ENCODE assay signal across 18 mouse cellular contexts in the genomic region with DNA sequence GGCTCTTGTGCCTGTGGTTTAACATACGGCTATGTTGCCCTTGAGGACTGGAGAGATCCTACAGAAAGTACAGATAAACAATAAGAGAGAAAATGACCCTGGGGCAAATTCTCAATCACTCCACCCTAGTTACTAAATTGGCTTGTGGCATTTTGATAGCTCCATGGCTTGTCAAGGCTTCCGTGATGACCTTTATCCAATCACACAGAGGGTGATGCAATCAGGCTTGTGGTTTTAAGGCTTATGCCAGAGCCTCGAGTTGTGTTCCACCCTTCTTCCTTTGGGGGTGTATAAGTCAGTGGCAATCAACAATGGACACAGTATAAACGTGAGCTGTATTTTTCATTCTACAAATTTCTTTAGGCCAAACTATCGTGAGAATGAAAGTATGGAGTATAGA.
DNase-seq lines count a peak whose midpoint lies in the region; ATAC-seq and TF ChIP-seq lines count a peak whose summit lies in the region.
"Had no signal": no experiment of that assay in that cellular context is flagged by ENCODE, and none has a peak within 500 bp of the region (broad histone marks: within the 10 kb centered on the region; RNA-seq: fewer than 3 reads in every experiment).

No protein-coding gene starts in this region.

- ATAC-seq in G1E (ENCODE audit: extremely low read depth, insufficient number of reproducible peaks, low FRiP score, poor library complexity, severe bottlenecking) = peak; percentile 78
- ATAC-seq in megakaryocyte, adult 5-6 weeks (ENCODE audit: poor library complexity, severe bottlenecking) = peak; percentile 51; the same call in 1 of the 2 replicates
- no peak for ATAC-seq in hindbrain, embryonic 12.5 days (ENCODE audit: low FRiP score)
- ATAC-seq: forebrain, embryonic 14.5 days; inflammation-experienced regulatory T-cells, adult 6 months; midbrain, embryonic 16.5 days had no signal

- no peaks in the 10 kb centered on the region for H3K9me3 ChIP-seq in G1E (replicated peaks)
- H3K9me3 ChIP-seq in hindbrain, embryonic 12.5 days (replicated peaks) = no peaks in the 10 kb centered on the region
- H3K9me3 ChIP-seq: embryonic facial prominence, embryonic 12.5 days; neural tube, embryonic 15.5 days had no signal

- H3K4me1 ChIP-seq in G1E (ENCODE audit: insufficient read depth, low read depth, low read length) = no peaks in the 10 kb centered on the region; the same call in 1 of the 2 replicates
- no peaks in the 10 kb centered on the region for H3K4me1 ChIP-seq in hindbrain, embryonic 12.5 days
- H3K4me1 ChIP-seq: embryonic facial prominence, embryonic 12.5 days; limb, embryonic 12.5 days; neural tube, embryonic 15.5 days had no signal

- DNase-seq in heart, adult 9 months (ENCODE audit: low spot score in 2 of 2) = peak; percentile 13 to 46
- no peak for DNase-seq in heart, postnatal 4 days
- no peak for DNase-seq in G1E (ENCODE audit: low spot score)
- peak; percentile 62 for DNase-seq in adrenal gland, adult 8-10 months
- no peak for DNase-seq in gastrocnemius, adult 8-10 months (ENCODE audit: low spot score in 2 of 2)
- DNase-seq: cerebellum, postnatal 10 days; gastrocnemius, postnatal 14 days; heart, postnatal 10 days; kidney, postnatal 36 days; thymus, postnatal 14 days had no signal

- no peaks in the 10 kb centered on the region for H3K36me3 ChIP-seq in G1E (replicated peaks)
- H3K36me3 ChIP-seq in hindbrain, embryonic 12.5 days = no peaks in the 10 kb centered on the region
- H3K36me3 ChIP-seq: embryonic facial prominence, embryonic 12.5 days; limb, embryonic 12.5 days; neural tube, embryonic 15.5 days had no signal

- H3K4me2 ChIP-seq in hindbrain, embryonic 12.5 days (replicated peaks) = no peak overlapping the region
- H3K4me2 ChIP-seq: embryonic facial prominence, embryonic 12.5 days; limb, embryonic 12.5 days; neural tube, embryonic 15.5 days had no signal

- no peak overlapping the region for H3K4me3 ChIP-seq in G1E (ENCODE audit: low read depth, low read length)
- H3K4me3 ChIP-seq in hindbrain, embryonic 12.5 days = no peak overlapping the region
- H3K4me3 ChIP-seq: embryonic facial prominence, embryonic 12.5 days; limb, embryonic 12.5 days; neural tube, embryonic 15.5 days had no signal

- H3K27me3 ChIP-seq in G1E (ENCODE audit: insufficient read depth, low read length) = no peaks in the 10 kb centered on the region
- H3K27me3 ChIP-seq in hindbrain, embryonic 12.5 days = no peaks in the 10 kb centered on the region
- H3K27me3 ChIP-seq: embryonic facial prominence, embryonic 12.5 days; limb, embryonic 12.5 days; neural tube, embryonic 15.5 days had no signal

- H3K27ac ChIP-seq in hindbrain, embryonic 12.5 days = no peak overlapping the region
- H3K27ac ChIP-seq: embryonic facial prominence, embryonic 12.5 days; limb, embryonic 12.5 days; neural tube, embryonic 15.5 days had no signal

- TF ChIP-seq CTCF in G1E (IDR thresholded peaks at IDR 0.05; ENCODE audit: low read depth, low read length) = no peak

- WGBS in hindbrain, embryonic 12.5 days = 67% methylated on average over 5 of the region's 5 CpGs

- H3K9ac ChIP-seq in hindbrain, embryonic 12.5 days = no peak overlapping the region
- H3K9ac ChIP-seq: embryonic facial prominence, embryonic 12.5 days; limb, embryonic 12.5 days; neural tube, embryonic 15.5 days had no signal

Comparison
In these comparisons a context has a peak if more than half of its experiments do, and no peak if none do; other contexts are left out.
1. DNase-seq: peak in heart, adult 9 months (2 of 2) and adrenal gland, adult 8-10 months (single experiment); none in heart, postnatal 4 days (single experiment), G1E (single experiment) and gastrocnemius, adult 8-10 months (0 of 2).